Mouse (Mus musculus): ENCODE measurements around the gene Gm4881. TPM values are rescaled to one million over a fixed set of nuclear protein-coding genes. Genes with fewer than 3 reads are reported as not detected.
A peak's percentile ranks its signal among the peaks of the same experiment; 100 is the strongest.

Gene Gm4881
- polyA plus RNA-seq, 1 experiment from 2014 or later = not detected

GRCm38 (mm10) chr7:24903444-24903825 lies 40.9 kb downstream of the Gm4881 start:
- Histone ChIP-seq H3K27ac (peak overlapping the region; percentile 92), H3K9ac (ENCODE audit: low read depth, low read length) (peak overlapping the region; percentile 77), H3K36me3 (ENCODE audit: insufficient read depth, low read length) (no peaks in the 10 kb centered on the region), H3K27me3 (ENCODE audit: insufficient read depth, low read length) (no peaks in the 10 kb centered on the region), H3K9me3 (replicated peaks; ENCODE audit: low read length) (no peaks in the 10 kb centered on the region), H3K4me2 (ENCODE audit: low read length) (peak overlapping the region; percentile 74), H3K4me3 (replicated peaks; ENCODE audit: low read depth, low read length) (peak overlapping the region; percentile 77), H3K4me1 (replicated peaks; ENCODE audit: insufficient read depth, low read length) (peaks cover 11% of the 10 kb centered on the region; the same call in 1 of the 2 replicates)
- WGBS = 19% methylated on average over 10 of the region's 10 CpGs
- no peak for ATAC-seq (replicated peaks; ENCODE audit: low FRiP score, low read depth)
- TF ChIP-seq CTCF (IDR thresholded peaks at IDR 0.05; ENCODE audit: low read depth) = no peak
- DNase-seq (ENCODE audit: low spot score) = peak; percentile 34

DNA sequence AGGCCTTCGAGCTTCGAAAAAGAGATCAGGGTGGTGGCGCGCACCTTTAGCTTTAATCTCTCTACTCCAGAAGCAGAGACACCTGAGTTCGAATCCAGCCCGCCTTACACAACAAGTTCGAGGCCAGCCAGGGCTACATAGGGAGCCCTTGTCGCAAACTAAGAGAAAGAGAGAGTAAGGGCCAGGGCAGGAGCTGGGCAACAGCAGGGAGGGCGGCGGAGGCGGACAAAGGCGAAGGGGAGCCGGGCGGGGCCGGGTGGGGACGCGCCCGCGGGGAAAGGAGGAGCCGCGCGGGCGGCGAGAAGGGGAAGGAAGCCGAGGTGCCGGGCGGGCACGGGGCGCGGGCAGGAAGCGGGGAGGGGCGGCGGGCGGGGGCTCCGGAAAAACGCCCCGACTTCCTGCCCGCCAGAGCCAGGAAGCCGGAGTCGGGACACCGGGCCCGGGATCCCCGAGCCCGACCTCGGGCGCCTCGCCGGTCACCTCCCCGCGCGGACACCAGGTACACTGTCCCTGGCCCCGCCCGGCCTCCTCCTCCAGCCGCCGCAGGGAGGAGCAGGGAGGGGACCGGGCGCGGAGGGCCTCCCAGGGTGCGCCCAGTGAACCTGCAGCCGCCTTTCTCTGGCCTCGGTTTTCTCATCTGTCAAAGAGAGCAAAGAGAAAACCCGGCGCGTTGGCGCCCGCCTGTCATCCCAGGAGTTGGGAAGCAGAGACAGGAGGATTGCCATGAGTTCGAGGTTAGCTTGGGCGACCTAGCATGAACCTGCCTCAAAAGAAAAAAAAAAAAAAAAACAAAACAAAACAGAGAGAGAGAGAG lies 41.5 kb downstream of the Gm4881 start, which contains the start of gene Arhgef1:
Gene Arhgef1 (plus strand): TSS at position 283 of the 814 bp plus-strand sequence.
- Histone ChIP-seq H3K4me2 (ENCODE audit: low read length) (peak within 1 kb of the TSS; percentile 74), H3K4me1 (replicated peaks; ENCODE audit: insufficient read depth, low read length) (peaks cover 11% of the 10 kb centered on the region; the same call in 1 of the 2 replicates), H3K27me3 (ENCODE audit: insufficient read depth, low read length) (no peaks in the 10 kb centered on the region), H3K4me3 (replicated peaks; ENCODE audit: low read depth, low read length) (peak within 1 kb of the TSS; percentile 77), H3K9me3 (replicated peaks; ENCODE audit: low read length) (no peaks in the 10 kb centered on the region), H3K36me3 (ENCODE audit: insufficient read depth, low read length) (no peaks in the 10 kb centered on the region), H3K27ac (peak within 1 kb of the TSS; percentile 92), H3K9ac (ENCODE audit: low read depth, low read length) (peak within 1 kb of the TSS; percentile 77)
- ATAC-seq (replicated peaks; ENCODE audit: low FRiP score, low read depth) (no peak), DNase-seq (ENCODE audit: low spot score) (peak; percentile 71)
- 3% methylated on average over 58 of the region's 68 CpGs for WGBS
- no peak for TF ChIP-seq CTCF (IDR thresholded peaks at IDR 0.05; ENCODE audit: low read depth)

GRCm38 (mm10) chr7:24902264-24902629 lies 42.0 kb downstream of the Gm4881 start:
- peak overlapping the region; percentile 92 for H3K27ac ChIP-seq
- 41% methylated on average over 2 of the region's 2 CpGs for WGBS
- DNase-seq (ENCODE audit: low spot score) = peak; percentile 29
- H3K4me1 ChIP-seq (replicated peaks; ENCODE audit: insufficient read depth, low read length) = peaks cover 11% of the 10 kb centered on the region; the same call in 1 of the 2 replicates
- no peak for TF ChIP-seq CTCF (IDR thresholded peaks at IDR 0.05; ENCODE audit: low read depth)
- H3K4me2 ChIP-seq (ENCODE audit: low read length) = peak overlapping the region; percentile 74
- no peaks in the 10 kb centered on the region for H3K27me3 ChIP-seq (ENCODE audit: insufficient read depth, low read length)
- H3K4me3 ChIP-seq (replicated peaks; ENCODE audit: low read depth, low read length) = peak overlapping the region; percentile 77
- no peak for ATAC-seq (replicated peaks; ENCODE audit: low FRiP score, low read depth)
- peak overlapping the region; percentile 77 for H3K9ac ChIP-seq (ENCODE audit: low read depth, low read length)
- H3K36me3 ChIP-seq (ENCODE audit: insufficient read depth, low read length) = no peaks in the 10 kb centered on the region
- H3K9me3 ChIP-seq (replicated peaks; ENCODE audit: low read length) = no peaks in the 10 kb centered on the region

GRCm38 (mm10) chr7:24901842-24902241 lies 42.5 kb downstream of the Gm4881 start:
- no peak for TF ChIP-seq CTCF (IDR thresholded peaks at IDR 0.05; ENCODE audit: low read depth)
- H3K36me3 ChIP-seq (ENCODE audit: insufficient read depth, low read length) = no peaks in the 10 kb centered on the region

GRCm38 (mm10) chr7:24901114-24901513 lies 43.2 kb downstream of the Gm4881 start:
- 70% methylated on average over 6 of the region's 6 CpGs for WGBS
- no peak overlapping the region for H3K4me3 ChIP-seq (replicated peaks; ENCODE audit: low read depth, low read length)
- H3K9me3 ChIP-seq (replicated peaks; ENCODE audit: low read length) = no peaks in the 10 kb centered on the region
- DNase-seq (ENCODE audit: low spot score) = no peak
- H3K4me2 ChIP-seq (ENCODE audit: low read length) = no peak overlapping the region
- H3K9ac ChIP-seq (ENCODE audit: low read depth, low read length) = no peak overlapping the region
- H3K36me3 ChIP-seq (ENCODE audit: insufficient read depth, low read length) = no peaks in the 10 kb centered on the region
- no peak overlapping the region for H3K27ac ChIP-seq
- no peak for ATAC-seq (replicated peaks; ENCODE audit: low FRiP score, low read depth)
- TF ChIP-seq CTCF (IDR thresholded peaks at IDR 0.05; ENCODE audit: low read depth) = no peak
- no peaks in the 10 kb centered on the region for H3K27me3 ChIP-seq (ENCODE audit: insufficient read depth, low read length)
- 0 out of 2 replicates have a peak, but pooled peaks cover 3% of the 10 kb centered on the region for H3K4me1 ChIP-seq (replicated peaks; ENCODE audit: insufficient read depth, low read length)

More at GRCm38 (mm10) chr7:24901842-24902241, 42.5 kb downstream of the Gm4881 start:
- H3K27me3 ChIP-seq (ENCODE audit: insufficient read depth, low read length) = no peaks in the 10 kb centered on the region
- H3K27ac ChIP-seq = peak overlapping the region; percentile 92; the same call in 1 of the 2 replicates
- DNase-seq (ENCODE audit: low spot score) = no peak
- no peak overlapping the region for H3K9ac ChIP-seq (ENCODE audit: low read depth, low read length)
- 43% methylated on average over 1 of the region's 1 CpGs for WGBS
- H3K9me3 ChIP-seq (replicated peaks; ENCODE audit: low read length) = no peaks in the 10 kb centered on the region
- H3K4me2 ChIP-seq (ENCODE audit: low read length) = no peak overlapping the region
- no peak overlapping the region for H3K4me3 ChIP-seq (replicated peaks; ENCODE audit: low read depth, low read length)
- peaks cover 9% of the 10 kb centered on the region; the same call in 1 of the 2 replicates for H3K4me1 ChIP-seq (replicated peaks; ENCODE audit: insufficient read depth, low read length)
- ATAC-seq (replicated peaks; ENCODE audit: low FRiP score, low read depth) = no peak

GRCm38 (mm10) chr7:24897959-24898358 lies 46.3 kb downstream of the Gm4881 start:
- H3K9ac ChIP-seq (ENCODE audit: low read depth, low read length) = no peak overlapping the region
- WGBS = 79% methylated on average over 5 of the region's 5 CpGs
- ATAC-seq (replicated peaks; ENCODE audit: low FRiP score, low read depth) (no peak), DNase-seq (ENCODE audit: low spot score) (no peak)
- no peak overlapping the region for H3K27ac ChIP-seq
- H3K4me2 ChIP-seq (ENCODE audit: low read length) = no peak overlapping the region
- no peaks in the 10 kb centered on the region for H3K27me3 ChIP-seq (ENCODE audit: insufficient read depth, low read length)
- H3K36me3 ChIP-seq (ENCODE audit: insufficient read depth, low read length) = no peaks in the 10 kb centered on the region
- no peak for TF ChIP-seq CTCF (IDR thresholded peaks at IDR 0.05; ENCODE audit: low read depth)
- no peaks in the 10 kb centered on the region for H3K9me3 ChIP-seq (replicated peaks; ENCODE audit: low read length)
- H3K4me3 ChIP-seq (replicated peaks; ENCODE audit: low read depth, low read length) = no peak overlapping the region
- H3K4me1 ChIP-seq (replicated peaks; ENCODE audit: insufficient read depth, low read length) = no peaks in the 10 kb centered on the region

All from kidney, postnatal 0 days (tissue).